Mouse (Mus musculus) lung, embryonic 15.5 days (tissue): ENCODE data around the gene Rp9. TPM values are rescaled to one million over a fixed set of nuclear protein-coding genes. Genes with fewer than 3 reads are reported as not detected.

Experiments used
- ATAC-seq: fragments of 200-750 bp; cut with Nextera tagmentation; 2 replicates; pipeline ENCODE4 v1.8.0; 2017; ENCODE audit warnings: moderate number of reproducible peaks, borderline replicate concordance; ENCODE audit not compliant: low FRiP score, low TSS enrichment; ENCODE audit errors: extremely low read depth
- H3K27ac ChIP-seq: fragments of 300-500 bp; sonication (generic); 2 replicates; pipeline ENCODE4 v1.5.1; 2015; ENCODE audit warnings: moderate library complexity, mild to moderate bottlenecking, inconsistent platforms
- H3K27me3 ChIP-seq: fragments of 300-500 bp; sonication (generic); 2 replicates; pipeline ENCODE4 v1.6.1; 2015; ENCODE audit warnings: inconsistent platforms
- H3K36me3 ChIP-seq: fragments of 300-500 bp; sonication (generic); 2 replicates; pipeline ENCODE4 v1.6.1; 2015; ENCODE audit warnings: inconsistent platforms
- H3K4me1 ChIP-seq: fragments of 300-500 bp; sonication (generic); 2 replicates; pipeline ENCODE4 v1.6.1; 2015; ENCODE audit warnings: inconsistent platforms
- H3K4me2 ChIP-seq: fragments of 300-500 bp; sonication (generic); 2 replicates; pipeline ENCODE4 v1.6.1; 2015; ENCODE audit warnings: inconsistent platforms, mild to moderate bottlenecking, moderate library complexity
- H3K4me3 ChIP-seq: fragments of 300-500 bp; sonication (generic); 2 replicates; pipeline ENCODE4 v1.5.1; 2015; ENCODE audit warnings: mild to moderate bottlenecking, inconsistent platforms
- H3K9ac ChIP-seq: fragments of 300-500 bp; sonication (generic); 2 replicates; pipeline ENCODE4 v1.6.1; 2015; ENCODE audit warnings: inconsistent platforms
- H3K9me3 ChIP-seq: fragments of 300-500 bp; sonication (generic); 2 replicates; pipeline ENCODE4 v1.6.1; 2016; ENCODE audit warnings: inconsistent platforms
- WGBS: fragments of 180-500 bp; shearing (Covaris S2); methylation state at CpG from one replicate; pipeline ENCODE4 v1.1.7; 2015; 5-methylcytosine and 5-hydroxymethylcytosine counted together
- polyA plus RNA-seq: library from polyadenylated mRNA; unstranded; fragments of >200 nt; fragmentation: Nextera tagmentation; extraction: Ambion mirVana; gene quantifications from 2 replicates; pipeline ENCODE4 v1.2.1, GENCODE M21; 2015

Rp9 gene
- polyA plus RNA-seq, 1 experiment from 2014 or later: 68.8 TPM

- H3K9me3 ChIP-seq: no peaks in the 10 kb centered on the region
- 80% methylated on average over 2 of the region's 2 CpGs for WGBS
- H3K27me3 ChIP-seq: no peaks in the 10 kb centered on the region
- H3K36me3 ChIP-seq: no peaks in the 10 kb centered on the region
- H3K4me3 ChIP-seq: no peak overlapping the region
- H3K9ac ChIP-seq: no peak overlapping the region
- no peak overlapping the region for H3K27ac ChIP-seq
- ATAC-seq: no peak
- H3K4me1 ChIP-seq: peaks cover 11% of the 10 kb centered on the region
- no peak overlapping the region for H3K4me2 ChIP-seq
These were observed 36.3 kb downstream of the Rp9 start for GRCm38 (mm10) chr9:22433221-22433620.

- 13% methylated on average over 5 of the region's 5 CpGs for WGBS
- Histone ChIP-seq H3K4me1 (peaks cover 11% of the 10 kb centered on the region), H3K9ac (no peak overlapping the region), H3K27ac (no peak overlapping the region), H3K9me3 (no peaks in the 10 kb centered on the region), H3K27me3 (no peaks in the 10 kb centered on the region), H3K4me3 (no peak overlapping the region), H3K36me3 (no peaks in the 10 kb centered on the region), H3K4me2 (peak overlapping the region; percentile 41; the same call in 1 of the 2 replicates)
- no peak for ATAC-seq
These were observed 39.2 kb downstream of the Rp9 start for GRCm38 (mm10) chr9:22430315-22430840.

GRCm38 (mm10) chr9:22429533-22430241 is 39.9 kb downstream of the Rp9 start:
- Histone ChIP-seq H3K36me3 (no peaks in the 10 kb centered on the region), H3K4me1 (peaks cover 11% of the 10 kb centered on the region), H3K4me3 (no peak overlapping the region), H3K27me3 (no peaks in the 10 kb centered on the region), H3K4me2 (peak overlapping the region; percentile 41), H3K9ac (no peak overlapping the region), H3K27ac (no peak overlapping the region), H3K9me3 (no peaks in the 10 kb centered on the region)
- peak; percentile 60; the same call in 1 of the 2 replicates for ATAC-seq
- 40% methylated on average over 15 of the region's 15 CpGs for WGBS

- Histone ChIP-seq H3K4me3 (no peak overlapping the region), H3K4me2 (no peak overlapping the region), H3K27me3 (no peaks in the 10 kb centered on the region), H3K36me3 (no peaks in the 10 kb centered on the region), H3K9ac (no peak overlapping the region), H3K9me3 (no peaks in the 10 kb centered on the region), H3K27ac (no peak overlapping the region), H3K4me1 (peaks cover 11% of the 10 kb centered on the region)
- ATAC-seq: no peak
- WGBS: 68% methylated on average over 14 of the region's 14 CpGs
These were observed 40.7 kb downstream of the Rp9 start for GRCm38 (mm10) chr9:22428666-22429410.

GRCm38 (mm10) chr9:22428028-22428665 is 41.4 kb downstream of the Rp9 start:
- no peak overlapping the region for H3K4me3 ChIP-seq
- no peaks in the 10 kb centered on the region for H3K9me3 ChIP-seq
- H3K27me3 ChIP-seq: no peaks in the 10 kb centered on the region
- no peak overlapping the region for H3K27ac ChIP-seq
- no peak for ATAC-seq
- WGBS: 52% methylated on average over 4 of the region's 4 CpGs
- H3K36me3 ChIP-seq: no peaks in the 10 kb centered on the region
- no peak overlapping the region for H3K9ac ChIP-seq
- H3K4me1 ChIP-seq: peaks cover 11% of the 10 kb centered on the region
- H3K4me2 ChIP-seq: no peak overlapping the region

DNA sequence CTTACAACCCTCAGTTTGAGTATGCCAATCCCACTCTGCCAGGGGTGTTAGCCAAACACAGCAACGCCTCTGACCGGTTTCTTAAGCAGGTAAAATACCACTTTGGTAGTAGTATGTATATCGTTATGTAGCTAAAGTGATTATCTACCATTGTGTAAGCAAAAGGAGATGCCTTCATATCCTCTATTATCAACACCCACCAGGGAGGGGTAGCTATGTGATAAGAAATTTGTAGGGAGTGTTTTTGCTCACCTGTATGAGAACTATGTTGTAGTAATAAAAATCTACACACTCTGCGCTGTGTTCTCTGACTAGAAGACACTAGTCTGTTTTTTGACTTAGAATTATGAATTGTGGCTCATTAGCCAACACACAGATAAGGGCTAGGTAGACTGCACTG is 44.8 kb downstream of the Rp9 start:
- Histone ChIP-seq H3K27me3 (no peaks in the 10 kb centered on the region), H3K9me3 (no peaks in the 10 kb centered on the region), H3K9ac (no peak overlapping the region), H3K4me3 (no peak overlapping the region), H3K27ac (no peak overlapping the region), H3K4me2 (no peak overlapping the region), H3K4me1 (peaks cover 1% of the 10 kb centered on the region; the same call in 1 of the 2 replicates), H3K36me3 (no peaks in the 10 kb centered on the region)
- ATAC-seq: no peak
- WGBS: 87% methylated on average over 4 of the region's 4 CpGs

DNA sequence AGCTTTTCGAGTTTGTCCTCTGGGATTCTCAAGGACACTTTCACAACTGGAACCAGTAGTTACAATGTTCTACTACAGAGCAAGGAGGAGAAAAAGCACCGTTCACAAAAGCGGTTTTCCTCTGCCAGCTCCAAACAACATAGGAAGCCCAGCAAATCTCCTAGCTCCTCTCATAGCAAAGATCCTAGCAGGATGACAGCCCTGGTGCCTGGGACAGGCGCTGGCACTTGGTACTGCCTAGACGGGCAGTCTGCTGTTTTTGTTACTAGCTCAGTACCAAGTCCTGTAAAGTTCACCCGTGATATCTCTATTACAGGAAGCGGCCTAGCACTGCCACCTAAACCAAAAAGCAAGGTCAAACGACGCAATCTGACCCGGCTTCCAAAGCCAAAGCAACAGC is 45.3 kb downstream of the Rp9 start:
- H3K36me3 ChIP-seq: no peaks in the 10 kb centered on the region
- ATAC-seq: no peak
- H3K9ac ChIP-seq: no peak overlapping the region
- H3K4me3 ChIP-seq: no peak overlapping the region
- H3K4me2 ChIP-seq: no peak overlapping the region
- H3K27ac ChIP-seq: no peak overlapping the region
- H3K4me1 ChIP-seq: no peaks in the 10 kb centered on the region
- H3K9me3 ChIP-seq: no peaks in the 10 kb centered on the region
- 55% methylated on average over 10 of the region's 10 CpGs for WGBS
- no peaks in the 10 kb centered on the region for H3K27me3 ChIP-seq

GRCm38 (mm10) chr9:22423507-22423906 is 46.0 kb downstream of the Rp9 start:
- H3K4me3 ChIP-seq: no peak overlapping the region
- no peak overlapping the region for H3K9ac ChIP-seq
- H3K4me1 ChIP-seq: no peaks in the 10 kb centered on the region
- H3K27ac ChIP-seq: no peak overlapping the region
- 49% methylated on average over 1 of the region's 1 CpGs for WGBS
- H3K27me3 ChIP-seq: no peaks in the 10 kb centered on the region
- no peak for ATAC-seq
- no peaks in the 10 kb centered on the region for H3K9me3 ChIP-seq
- H3K4me2 ChIP-seq: no peak overlapping the region
- H3K36me3 ChIP-seq: no peaks in the 10 kb centered on the region

- Histone ChIP-seq H3K27me3 (no peaks in the 10 kb centered on the region), H3K9ac (no peak overlapping the region), H3K4me2 (no peak overlapping the region), H3K4me3 (no peak overlapping the region), H3K27ac (no peak overlapping the region), H3K36me3 (no peaks in the 10 kb centered on the region), H3K9me3 (no peaks in the 10 kb centered on the region), H3K4me1 (0 out of 2 replicates have a peak, but pooled peaks cover 3% of the 10 kb centered on the region)
- 58% methylated on average over 1 of the region's 1 CpGs for WGBS
- no peak for ATAC-seq
These were observed 47.0 kb downstream of the Rp9 start for GRCm38 (mm10) chr9:22422559-22422958.

- no peaks in the 10 kb centered on the region for H3K27me3 ChIP-seq
- WGBS: 52% methylated on average over 7 of the region's 7 CpGs
- no peaks in the 10 kb centered on the region for H3K9me3 ChIP-seq
- no peak overlapping the region for H3K27ac ChIP-seq
- H3K9ac ChIP-seq: no peak overlapping the region
- H3K36me3 ChIP-seq: no peaks in the 10 kb centered on the region
- H3K4me1 ChIP-seq: 0 out of 2 replicates have a peak, but pooled peaks cover 3% of the 10 kb centered on the region
- H3K4me2 ChIP-seq: no peak overlapping the region
- ATAC-seq: no peak
- H3K4me3 ChIP-seq: no peak overlapping the region
These were observed 49.1 kb downstream of the Rp9 start for GRCm38 (mm10) chr9:22420491-22420890.

- Histone ChIP-seq H3K4me2 (no peak overlapping the region), H3K9ac (no peak overlapping the region), H3K27ac (no peak overlapping the region), H3K4me3 (no peak overlapping the region), H3K27me3 (no peaks in the 10 kb centered on the region), H3K36me3 (no peaks in the 10 kb centered on the region), H3K9me3 (no peaks in the 10 kb centered on the region), H3K4me1 (0 out of 2 replicates have a peak, but pooled peaks cover 3% of the 10 kb centered on the region)
- WGBS: 85% methylated on average over 3 of the region's 3 CpGs
- no peak for ATAC-seq
These were observed 49.7 kb downstream of the Rp9 start for GRCm38 (mm10) chr9:22419877-22420276.

DNA sequence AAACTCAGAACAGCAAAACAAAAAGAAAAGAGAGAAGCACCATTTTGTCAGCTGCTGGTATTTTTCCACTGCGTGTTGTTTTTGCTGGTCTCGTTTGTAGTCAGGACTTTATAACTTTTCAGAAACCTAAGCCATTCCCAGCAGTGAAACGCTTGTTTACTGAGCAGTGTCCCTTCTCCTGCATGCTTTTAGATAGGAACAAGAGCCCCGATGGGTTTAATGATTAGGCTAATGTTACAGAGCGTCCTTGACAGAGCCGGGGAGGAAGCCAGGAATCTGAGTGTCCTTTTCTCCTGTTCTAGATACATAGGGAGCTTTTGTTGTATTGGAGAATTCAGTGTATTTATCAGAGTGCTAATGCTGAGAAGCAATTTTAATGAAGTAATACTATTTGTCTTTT is 52.0 kb downstream of the Rp9 start:
- H3K9me3 ChIP-seq: no peaks in the 10 kb centered on the region
- WGBS: 36% methylated on average over 6 of the region's 6 CpGs
- H3K27me3 ChIP-seq: no peaks in the 10 kb centered on the region
- H3K4me1 ChIP-seq: 0 out of 2 replicates have a peak, but pooled peaks cover 3% of the 10 kb centered on the region
- no peak overlapping the region for H3K4me2 ChIP-seq
- no peak overlapping the region for H3K27ac ChIP-seq
- no peaks in the 10 kb centered on the region for H3K36me3 ChIP-seq
- H3K4me3 ChIP-seq: no peak overlapping the region
- ATAC-seq: no peak
- no peak overlapping the region for H3K9ac ChIP-seq
